Mouse (Mus musculus) thymus, adult 2 months (tissue): ENCODE measurements at regions not wholly inside any gene's neighbourhood (a gene's known extent, or its start where the extent isn't known, plus 50 kb on each side); places are given as distances from the start of the nearest gene placed in this dataset.

Experiments
- CTCF ChIP-seq: fragments of 200-500 bp; IDR thresholded peaks from 2 replicates; pipeline ENCODE4 v1.5.1; 2012; ENCODE audit warnings: mild to moderate bottlenecking, control low read depth, low read length, moderate library complexity, borderline replicate concordance; ENCODE audit not compliant: control insufficient read depth, poor library complexity, insufficient read depth; ENCODE audit errors: extremely low read depth
- POLR2A ChIP-seq: fragments of 200-500 bp; IDR thresholded peaks from 2 replicates; pipeline ENCODE4 v1.6.1; 2012; ENCODE audit warnings: mild to moderate bottlenecking, low read length, control low read depth, moderate library complexity; ENCODE audit not compliant: control insufficient read depth, poor library complexity, insufficient read depth; ENCODE audit errors: extremely low read depth

DNA sequence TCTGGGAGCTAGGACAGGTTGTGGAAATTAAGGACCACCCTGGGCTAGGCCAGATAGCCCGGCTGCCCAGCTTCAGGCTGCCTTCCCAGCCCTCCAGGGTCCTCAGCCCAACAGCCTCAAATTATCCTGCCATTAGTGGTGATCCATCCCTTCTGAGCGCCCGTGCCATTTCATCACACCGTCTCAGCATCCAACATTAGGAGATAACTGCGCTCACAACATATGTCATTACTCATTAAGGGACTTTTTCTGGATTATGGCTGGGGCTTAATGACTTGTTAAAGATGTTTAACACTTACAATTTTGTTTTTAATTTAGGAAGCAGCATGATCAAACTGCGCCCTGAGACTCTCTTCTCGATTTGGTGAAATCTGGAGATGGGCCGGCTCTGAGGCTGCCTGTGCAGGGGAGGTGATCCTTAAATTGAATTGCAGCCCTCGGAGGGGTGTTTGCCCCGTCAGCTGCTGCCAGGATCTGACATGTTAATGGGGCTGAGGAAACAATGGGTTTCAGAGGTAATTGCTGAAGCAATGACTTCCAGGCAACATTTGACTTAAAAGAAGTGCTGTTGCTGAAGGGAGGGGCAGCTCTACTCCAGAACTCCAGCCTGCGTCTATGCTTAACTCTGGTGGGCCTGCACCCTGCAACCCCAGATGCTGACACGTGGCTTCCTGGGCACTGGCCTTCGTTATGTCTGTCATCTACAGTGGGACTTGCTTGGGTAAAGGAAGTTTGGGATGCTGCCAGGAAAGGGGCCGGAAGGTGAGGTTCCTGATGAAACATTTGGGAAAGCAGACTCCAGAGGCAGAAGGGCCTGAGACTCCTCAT, 154.9 kb downstream of the 3100002H09Rik start:
- TF ChIP-seq POLR2A = no peak
- no peak for TF ChIP-seq CTCF
